Mouse (Mus musculus): ENCODE results near the gene Gm20388.

Gm20388 gene

DNA sequence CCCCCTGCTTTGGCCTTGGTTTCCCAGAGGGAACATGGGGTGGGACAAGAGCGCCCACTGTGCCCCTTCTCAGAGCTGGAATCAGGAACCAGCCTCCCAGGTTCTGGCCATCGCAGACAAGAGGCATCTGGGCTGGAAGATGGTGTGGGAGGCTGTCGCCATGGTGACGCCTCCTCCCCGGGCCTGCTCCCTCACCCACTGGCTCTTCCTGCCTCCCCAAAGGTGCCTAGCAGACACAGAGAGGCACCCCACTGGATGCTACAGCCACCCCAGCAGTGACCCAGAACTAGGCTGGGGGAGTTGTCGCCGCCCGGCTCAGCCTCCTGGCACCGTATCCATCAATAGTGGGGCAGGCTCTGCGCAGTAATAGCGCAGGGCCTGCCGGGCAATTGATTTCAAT is 530.1 kb downstream of the Gm20388 start:
- no peak for DNase-seq (ENCODE audit: low spot score)

GRCm38 (mm10) chr8:120441637-120442036 is 531.0 kb downstream of the Gm20388 start:
- no peak for DNase-seq (ENCODE audit: low spot score)

DNA sequence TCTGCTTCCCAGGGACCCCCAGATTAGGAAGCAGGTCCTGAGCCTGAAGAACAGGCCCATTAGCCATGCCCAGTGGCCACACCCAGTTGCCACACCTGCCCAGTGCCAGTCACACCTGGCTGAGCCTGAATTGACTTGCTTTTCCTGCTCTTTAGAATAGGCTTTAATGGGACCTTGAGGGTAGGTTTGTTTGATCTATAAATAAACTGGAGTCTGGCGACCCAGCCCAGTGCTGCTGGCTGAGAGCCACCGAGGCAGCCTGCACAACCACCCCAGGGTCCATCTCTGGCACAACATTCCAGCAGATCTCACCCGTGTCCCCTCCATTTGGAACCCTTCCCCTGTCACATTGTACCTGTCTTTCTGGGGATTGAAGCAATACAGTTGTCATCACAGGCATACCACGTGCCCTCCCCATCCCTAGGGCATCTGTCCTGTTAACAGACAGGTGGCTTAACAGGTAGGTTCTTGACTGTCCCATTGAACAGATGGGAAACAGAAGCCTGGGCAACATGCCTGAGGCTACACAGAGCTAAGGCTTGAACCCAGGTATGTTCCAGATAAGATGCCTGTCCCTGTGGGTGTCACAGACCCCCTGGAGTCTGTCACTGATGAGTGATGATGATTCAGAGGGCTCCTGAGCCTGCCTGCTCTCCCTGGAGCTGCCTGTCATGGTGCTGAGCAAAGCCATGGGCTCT is 531.8 kb downstream of the Gm20388 start:
- DNase-seq (ENCODE audit: low spot score), result no peak

DNA sequence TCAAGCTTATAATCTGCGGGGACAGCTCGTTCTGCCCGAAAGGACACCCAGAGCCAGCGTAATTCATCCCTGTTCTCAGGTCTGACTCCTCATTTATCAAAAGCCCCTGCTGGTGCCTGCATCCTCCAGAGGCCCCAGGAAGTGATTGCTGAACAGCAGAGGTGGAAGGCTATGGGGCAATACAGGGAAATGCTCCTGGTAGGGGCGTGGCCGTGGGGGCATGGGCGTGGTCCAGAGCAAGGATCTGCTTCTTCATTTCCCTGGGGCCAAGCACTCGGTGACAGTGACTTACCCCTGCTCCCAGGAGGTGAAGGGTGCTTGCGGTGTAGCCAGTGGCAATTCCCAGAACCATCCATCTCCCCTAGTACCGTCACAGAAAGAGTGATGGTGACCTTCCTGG is 534.6 kb downstream of the Gm20388 start:
- no peak for DNase-seq (ENCODE audit: low spot score)

DNA sequence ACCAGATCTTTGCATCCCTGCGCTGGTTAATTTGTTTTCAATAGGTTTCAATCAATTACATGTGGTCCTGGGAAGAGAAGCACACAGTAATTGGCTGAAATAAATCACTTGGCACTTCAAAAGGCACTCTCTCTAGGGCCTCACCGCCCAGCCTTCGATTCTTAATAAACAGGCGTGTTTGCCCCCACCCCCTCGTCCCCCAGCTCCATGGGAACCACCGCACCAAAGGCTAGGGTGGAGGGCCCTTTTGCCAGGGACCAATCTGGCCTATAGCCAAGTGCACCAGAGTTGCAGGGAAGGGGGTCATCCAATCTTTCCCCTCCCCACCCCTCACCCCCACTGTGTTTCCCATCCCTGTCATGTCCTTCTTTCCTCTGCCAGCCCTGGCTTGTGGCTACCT is 537.5 kb downstream of the Gm20388 start:
- no peak for DNase-seq (ENCODE audit: low spot score)

DNA sequence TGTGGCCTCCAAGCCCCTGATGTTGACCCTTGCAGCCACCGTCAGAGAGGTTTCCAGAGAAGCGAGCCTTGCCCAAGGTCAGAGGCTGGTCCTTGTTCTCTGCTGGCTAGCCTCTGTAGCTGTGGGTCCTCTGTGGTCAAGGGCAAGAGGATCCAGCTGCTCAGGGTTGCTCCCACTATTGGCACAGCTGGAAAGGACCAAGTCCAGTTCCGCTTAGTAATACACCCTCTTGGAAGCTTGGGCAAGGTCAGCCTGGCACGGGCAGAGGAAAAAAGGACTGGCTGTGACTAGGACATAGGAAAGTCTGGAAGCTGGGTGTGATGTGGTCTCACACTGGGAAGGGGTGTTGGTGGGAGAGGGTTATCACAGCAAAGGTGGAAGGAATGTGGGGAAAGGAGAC is 538.5 kb downstream of the Gm20388 start:
- no peak for DNase-seq (ENCODE audit: low spot score)

DNA sequence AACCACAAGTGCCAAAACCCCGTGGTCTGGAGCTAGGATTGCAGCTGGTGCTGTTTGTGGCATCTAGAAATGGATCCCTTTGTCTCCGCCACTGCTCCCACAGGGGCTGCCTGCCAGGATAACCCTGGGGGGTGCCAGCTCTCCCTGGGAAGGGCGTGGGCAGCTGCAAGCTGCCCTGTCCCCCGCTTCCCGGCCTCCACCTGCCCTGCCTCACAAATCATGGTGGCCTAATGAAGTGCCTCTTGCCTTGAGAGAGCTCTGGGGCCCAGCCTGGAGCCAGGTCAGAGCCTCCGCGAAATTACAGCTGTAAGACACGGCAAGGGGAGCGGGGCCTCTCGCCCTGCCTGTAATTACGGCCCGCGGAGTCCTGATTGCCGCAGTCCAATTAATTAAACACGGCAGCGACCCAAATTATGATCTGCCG is 539.0 kb downstream of the Gm20388 start:
- no peak for DNase-seq (ENCODE audit: low spot score)

- no peak for DNase-seq (ENCODE audit: low spot score)
Measured at GRCm38 (mm10) chr8:120452111-120452510, 541.5 kb downstream of the Gm20388 start.

DNA sequence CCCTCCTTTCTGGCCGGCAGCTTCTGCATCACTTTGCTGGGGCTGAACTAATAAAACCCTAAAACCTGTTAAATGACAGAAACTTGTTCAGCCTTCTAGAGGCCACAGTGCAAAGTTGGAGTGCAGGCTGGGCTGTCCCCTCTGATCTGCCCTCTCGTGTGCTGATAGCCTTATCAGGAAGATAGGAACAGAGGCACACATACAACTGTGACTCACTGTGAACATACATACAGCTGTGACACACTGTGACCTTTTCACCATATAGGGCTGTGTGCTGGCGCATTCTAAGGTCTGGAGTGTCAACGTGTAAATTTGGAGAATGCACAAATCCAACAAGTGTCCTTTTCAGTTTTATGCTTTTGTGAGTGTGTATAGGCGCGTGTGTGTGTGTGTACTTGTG is 543.8 kb downstream of the Gm20388 start:
- no peak for DNase-seq (ENCODE audit: low spot score)

DNA sequence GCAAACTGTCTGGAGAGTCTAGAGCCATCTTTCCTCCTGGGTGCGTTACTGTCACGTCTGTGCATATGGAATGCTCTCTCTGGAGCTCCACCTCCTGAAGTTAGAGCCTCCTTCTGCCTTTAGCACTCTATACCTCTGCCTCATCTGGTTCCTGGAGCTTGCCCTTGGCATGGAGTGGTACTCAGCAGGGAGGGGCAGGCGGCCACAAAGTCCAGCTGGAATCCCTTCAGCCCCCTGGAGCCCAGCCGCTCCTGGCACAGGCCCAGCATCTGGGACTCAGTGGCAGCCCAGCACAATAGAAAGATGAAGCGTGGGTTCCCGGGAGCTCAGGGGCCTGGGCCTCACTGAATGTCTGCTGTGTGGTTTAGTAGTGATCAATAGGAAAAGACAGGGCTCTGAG is 549.7 kb downstream of the Gm20388 start:
- DNase-seq (ENCODE audit: low spot score), result no peak

DNA sequence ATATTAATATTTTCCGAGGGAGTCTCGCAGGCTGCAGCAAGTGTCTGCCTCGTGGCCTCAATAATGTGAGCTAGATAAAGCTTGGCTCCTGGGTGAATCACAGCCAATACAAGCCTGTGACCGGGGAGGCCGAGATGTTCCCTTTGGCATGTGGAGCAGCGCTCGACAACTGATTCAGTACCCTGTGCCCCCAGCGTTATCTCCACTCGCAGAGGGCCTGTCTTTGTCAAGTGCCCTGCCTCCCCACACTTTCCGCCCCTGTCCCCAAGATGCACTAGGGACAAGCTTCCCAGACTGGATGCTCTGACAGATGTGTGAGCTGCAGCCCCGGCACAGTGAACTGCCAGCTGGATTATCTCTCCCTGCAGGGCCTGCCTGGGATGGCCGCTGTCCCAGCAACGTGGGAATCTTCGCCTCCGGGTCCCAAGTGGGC is 551.5 kb downstream of the Gm20388 start:
- DNase-seq (ENCODE audit: low spot score), result no peak

- no peak for DNase-seq (ENCODE audit: low spot score)
Measured at GRCm38 (mm10) chr8:120462611-120463010, 552.0 kb downstream of the Gm20388 start.

DNA sequence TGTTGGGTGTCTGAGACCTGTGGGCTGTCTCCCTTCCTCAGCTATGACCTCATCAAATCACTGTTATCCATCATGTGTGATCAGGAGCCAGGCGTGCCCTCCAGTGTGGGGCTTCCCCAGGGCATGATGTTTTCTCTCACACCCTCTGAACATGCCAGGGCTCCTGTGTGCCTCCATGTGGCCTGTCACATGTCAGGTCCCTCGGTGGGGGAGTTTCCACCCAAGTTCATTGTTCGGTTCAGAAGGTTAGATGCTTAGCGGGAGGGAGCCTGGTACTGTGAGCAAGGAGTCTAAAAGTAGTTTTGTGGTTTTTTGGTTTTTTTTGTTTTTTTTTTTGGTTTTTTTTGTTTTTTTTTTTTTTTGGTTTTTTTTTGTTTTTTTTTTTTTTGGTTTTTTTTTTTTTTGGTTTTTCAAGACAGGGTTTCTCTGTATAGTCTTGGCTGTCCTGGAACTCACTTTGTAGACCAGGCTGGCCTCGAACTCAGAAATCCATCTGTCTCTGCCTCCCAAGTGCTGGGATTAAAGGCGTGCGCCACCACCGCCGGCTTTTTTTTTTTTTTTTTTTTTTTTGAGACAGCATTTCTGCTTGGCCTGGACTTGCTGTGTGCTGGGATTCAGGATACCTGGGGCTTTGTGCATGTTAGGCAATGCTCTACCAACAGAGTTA is 553.4 kb downstream of the Gm20388 start:
- no peak for DNase-seq (ENCODE audit: low spot score)

DNA sequence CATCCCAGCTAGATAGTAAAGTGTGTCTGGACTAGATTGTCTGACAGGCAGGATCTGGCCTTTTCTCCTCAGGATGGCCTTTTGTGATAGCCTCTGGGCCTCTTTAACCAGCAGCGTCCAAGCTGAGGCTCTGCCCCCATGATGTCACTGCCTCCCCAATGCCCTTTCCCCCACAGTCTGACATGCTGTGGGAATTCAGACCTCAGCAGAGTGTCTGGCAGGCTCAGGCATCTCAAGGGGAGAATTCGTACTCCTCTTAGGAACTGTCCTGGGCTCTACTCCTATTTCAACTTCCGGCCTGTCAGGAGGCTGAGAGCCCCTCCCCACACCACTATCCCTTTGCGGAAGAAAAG is 553.9 kb downstream of the Gm20388 start:
- no peak for DNase-seq (ENCODE audit: low spot score)

DNA sequence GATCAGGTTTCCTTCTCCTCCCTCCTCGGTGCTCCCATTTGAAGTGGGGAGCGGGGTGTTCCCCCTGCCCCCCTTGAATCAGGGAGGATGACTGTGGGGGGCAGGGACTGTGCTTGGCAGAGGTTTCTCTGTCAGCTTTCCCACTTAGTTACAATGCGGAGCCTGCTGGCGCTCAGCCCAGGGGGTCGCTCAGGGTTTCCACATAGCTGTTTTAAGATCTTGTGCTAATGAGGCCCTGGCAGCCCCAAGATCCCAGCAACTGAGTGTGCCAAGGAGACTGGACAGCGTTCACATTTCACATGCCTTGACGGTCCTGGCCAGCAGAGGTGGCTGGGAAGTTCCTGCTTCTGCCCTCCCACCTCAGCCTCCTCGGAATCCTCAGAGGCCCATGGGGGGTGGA is 555.1 kb downstream of the Gm20388 start:
- no peak for DNase-seq (ENCODE audit: low spot score)

- DNase-seq (ENCODE audit: low spot score), result no peak
Measured at GRCm38 (mm10) chr8:120466266-120466665, 555.6 kb downstream of the Gm20388 start.

DNA sequence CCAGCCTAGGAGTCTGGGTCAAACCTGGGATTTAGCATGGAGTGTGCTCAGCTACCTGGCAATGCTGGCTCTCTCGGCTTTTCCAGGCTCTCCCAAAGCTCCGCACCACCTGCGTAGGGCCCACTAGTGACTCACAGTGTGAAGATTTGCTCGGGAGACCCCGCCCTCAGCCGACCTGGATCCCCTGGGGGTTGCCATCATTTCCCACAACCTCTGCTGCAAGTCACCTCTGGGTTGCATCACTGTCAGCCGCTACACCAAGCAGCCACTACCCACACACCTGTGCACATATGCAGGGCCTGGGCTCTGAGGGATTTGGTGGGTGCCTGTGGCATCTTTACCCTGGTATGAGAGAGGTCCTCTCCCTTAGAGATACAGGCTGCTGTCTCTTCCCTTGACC is 557.0 kb downstream of the Gm20388 start:
- no peak for DNase-seq (ENCODE audit: low spot score)

DNA sequence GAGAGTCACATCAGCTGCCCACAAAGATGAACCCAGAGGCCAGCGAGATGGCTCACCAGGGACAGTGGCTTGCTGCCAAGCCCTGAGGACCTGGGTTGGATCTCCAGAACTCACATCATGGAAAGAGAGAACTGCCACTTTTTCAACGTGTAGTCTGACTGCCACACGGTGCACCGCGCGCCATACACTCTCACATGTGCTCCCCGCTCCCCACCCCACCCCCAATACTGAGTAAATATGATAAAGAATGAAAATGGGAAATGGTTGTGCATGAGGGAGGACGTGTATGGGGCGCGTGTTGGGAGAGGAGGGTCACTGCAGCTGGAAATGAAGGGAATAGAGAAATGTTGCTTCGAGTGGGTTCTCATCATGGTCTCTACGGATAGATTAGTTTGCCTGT is 559.5 kb downstream of the Gm20388 start:
- DNase-seq (ENCODE audit: low spot score), result no peak

DNA sequence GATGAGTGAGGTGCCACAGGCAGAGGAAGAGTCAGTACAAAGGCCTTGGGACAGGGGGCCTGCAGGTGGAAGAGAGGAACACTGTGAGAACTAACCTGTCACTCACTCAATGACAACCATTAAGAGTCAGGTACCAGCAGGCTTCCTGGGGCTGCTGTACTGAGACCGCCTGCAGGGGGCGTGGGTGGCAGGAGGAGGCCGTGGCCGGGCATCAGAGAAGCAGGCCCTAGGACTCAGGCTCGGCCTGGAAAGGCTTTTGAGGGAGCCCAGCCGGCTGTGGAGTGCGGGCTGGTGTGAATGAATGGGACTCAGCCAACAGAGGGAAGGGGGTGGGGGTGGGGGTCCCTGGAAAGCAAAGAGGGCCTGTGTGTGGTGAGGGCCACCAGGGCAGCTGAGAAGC is 560.5 kb downstream of the Gm20388 start:
- no peak for DNase-seq (ENCODE audit: low spot score)

DNA sequence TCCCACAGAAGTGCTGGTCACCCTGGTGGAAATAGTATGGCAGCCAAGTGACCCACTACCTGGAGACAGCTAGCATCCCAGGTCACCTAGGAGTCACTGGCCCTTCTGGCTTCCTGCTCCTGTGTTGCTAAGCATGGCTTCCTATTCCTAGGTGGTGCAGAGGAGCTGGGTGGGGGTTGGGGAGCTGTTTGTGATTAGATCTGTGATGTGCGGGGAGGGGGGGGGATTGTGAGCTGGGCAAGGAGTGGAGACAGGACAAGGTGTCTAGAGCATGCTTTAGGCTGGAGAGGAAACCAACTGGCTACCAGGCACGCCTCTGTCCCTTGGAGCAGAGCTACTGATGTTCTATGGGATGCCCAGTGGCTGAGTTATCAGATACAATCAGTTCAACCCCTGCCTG is 561.1 kb downstream of the Gm20388 start:
- DNase-seq (ENCODE audit: low spot score), result no peak

DNA sequence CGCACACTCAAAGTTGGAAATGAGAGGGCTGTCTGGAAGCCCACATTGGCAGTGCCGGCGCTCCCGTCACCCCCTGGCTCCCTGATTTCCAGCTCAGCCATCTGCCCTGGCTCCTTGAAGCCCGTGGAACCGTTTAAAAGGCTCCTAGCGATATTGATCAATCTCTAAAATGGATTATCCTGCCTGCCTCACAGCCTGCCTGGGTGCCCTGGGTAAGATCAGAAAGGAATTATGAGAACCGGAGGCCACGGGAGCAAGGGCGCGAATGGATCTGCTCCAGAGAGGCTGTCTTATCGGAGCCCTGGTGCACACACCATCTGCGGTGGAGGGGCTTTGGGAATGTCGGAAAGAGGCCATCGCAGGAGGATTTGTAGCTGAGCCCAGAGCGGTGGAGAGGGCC is 561.6 kb downstream of the Gm20388 start:
- DNase-seq (ENCODE audit: low spot score), result no peak

DNA sequence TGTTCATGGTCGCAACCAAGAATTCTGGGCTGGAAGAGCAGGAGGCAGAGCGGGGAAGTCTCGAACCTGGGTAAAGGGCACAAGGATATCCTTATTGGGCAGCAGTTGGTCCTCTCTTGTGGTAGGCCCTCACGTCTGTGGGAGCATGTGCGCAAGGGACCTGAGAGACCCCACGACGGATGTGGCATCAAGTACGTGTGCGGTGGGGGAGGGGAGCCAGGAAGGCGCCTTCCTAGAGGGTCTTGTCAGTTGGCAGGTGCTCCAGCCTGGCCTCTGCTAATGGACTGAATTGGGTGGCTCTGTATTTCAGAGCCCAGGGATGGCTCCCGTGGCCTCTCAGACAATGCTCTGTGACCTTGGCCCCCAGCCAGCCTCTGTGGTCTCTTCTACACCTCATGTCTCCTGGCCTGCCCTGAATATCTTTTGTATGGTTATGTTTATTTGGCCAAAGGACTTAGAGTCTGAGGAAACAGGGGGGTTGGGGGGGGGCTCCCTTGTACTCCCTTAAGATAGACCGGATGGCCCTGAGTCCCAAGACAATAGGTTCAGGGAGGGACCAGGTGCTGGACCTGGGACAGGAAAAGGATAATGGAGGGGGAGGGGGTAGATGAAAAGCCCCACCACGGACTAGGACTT is 563.2 kb downstream of the Gm20388 start:
- no peak for DNase-seq (ENCODE audit: low spot score)

GRCm38 (mm10) chr8:120474496-120475235 is 564.0 kb downstream of the Gm20388 start:
- DNase-seq (ENCODE audit: low spot score), result no peak
